Mouse (Mus musculus): Measurements from ENCODE around the gene Podxl2.

The Podxl2 gene

DNA sequence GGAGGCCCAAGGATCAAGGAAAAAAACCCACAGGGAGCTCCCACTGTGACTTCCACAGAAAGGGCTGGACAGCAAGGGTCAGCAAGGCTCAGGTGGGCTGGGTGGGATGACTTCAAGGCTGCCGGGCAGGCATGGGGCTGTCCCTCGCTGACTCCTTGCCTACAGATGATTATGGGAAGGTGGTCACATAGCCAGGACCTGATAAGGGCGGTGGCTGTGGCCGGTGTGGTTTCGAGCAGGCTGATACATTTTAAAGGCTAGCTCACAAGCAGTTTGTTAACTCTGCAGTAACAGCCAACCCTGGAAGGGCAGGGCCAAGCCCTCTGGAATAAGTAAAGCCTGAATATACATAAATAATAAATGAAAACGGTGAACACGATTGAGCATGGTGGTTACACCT lies 71.8 kb downstream of the Podxl2 start:
- no peak for DNase-seq (ENCODE audit: low read depth, low spot score)

DNA sequence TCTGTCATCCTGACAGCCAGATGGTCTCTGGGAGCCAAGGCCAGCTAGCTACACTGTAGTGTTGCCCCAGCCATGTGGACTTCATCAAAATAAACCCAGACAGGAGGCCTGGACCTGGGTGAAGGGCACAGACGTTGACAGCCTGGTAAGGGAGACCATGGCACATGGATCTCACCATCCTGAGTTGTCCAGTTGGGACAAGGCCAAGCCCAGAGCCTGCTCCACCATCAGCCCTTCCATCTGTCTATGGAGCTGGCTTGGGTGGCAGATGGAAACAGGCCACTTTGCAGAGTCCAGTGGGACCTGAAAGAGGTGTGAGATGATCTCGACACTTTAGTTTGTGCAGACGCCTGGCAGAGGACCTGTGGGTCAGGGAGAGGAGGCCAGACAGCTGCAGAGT lies 74.1 kb downstream of the Podxl2 start:
- no peak for DNase-seq (ENCODE audit: low read depth, low spot score)

- DNase-seq (ENCODE audit: low read depth, low spot score), result no peak
Measured at GRCm38 (mm10) chr6:88800191-88800590, 74.7 kb downstream of the Podxl2 start.

DNA sequence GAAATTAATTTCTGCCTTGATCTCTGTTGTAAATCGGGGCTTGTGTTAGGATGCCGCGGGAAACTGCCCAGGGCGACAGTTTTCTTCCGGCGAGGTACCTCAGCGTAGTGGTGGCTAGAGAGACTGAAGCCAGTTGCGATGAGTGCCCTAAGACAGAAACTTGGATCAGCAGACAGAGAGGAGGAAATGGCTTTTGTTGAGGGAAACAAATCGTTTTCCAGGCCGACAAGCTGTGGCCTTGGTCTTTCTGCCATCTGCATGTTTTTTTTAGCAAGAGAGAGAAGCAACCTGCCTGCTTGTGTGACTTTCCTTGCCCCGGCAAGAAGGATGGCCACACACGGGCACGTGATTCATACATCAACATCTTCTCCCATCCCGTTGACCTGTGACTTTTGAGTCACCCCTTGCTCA lies 80.3 kb downstream of the Podxl2 start:
- DNase-seq (ENCODE audit: low read depth, low spot score), result no peak

- DNase-seq (ENCODE audit: low read depth, low spot score), result no peak
Measured at GRCm38 (mm10) chr6:88793872-88794271, 81.0 kb downstream of the Podxl2 start.

DNA sequence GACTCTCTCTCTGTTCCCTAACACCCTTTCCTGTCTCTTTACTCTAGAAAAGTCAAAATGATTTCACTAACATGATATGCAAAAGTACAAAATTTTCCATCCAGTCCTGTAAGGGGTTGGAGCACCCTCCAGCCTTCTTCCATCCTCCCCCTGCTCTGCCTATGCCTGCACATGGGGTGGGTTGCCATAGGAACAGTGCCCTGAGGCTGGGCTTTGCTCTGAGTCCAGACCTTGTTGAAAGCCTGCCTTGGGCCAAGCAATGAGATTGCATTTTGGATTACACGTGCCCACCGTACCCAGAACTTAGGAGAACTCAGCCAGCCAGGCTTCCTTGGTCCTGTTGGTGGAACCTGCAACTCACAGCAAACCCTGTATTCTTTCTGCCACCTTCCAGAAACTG lies 81.6 kb downstream of the Podxl2 start:
- no peak for DNase-seq (ENCODE audit: low read depth, low spot score)

Data from forelimb bud, embryonic 11.5 days (tissue).